ENCODE assay signal across 23 mouse cellular contexts in genomic region chr3:52466984-52467565, GRCm38 (mm10).
A peak's percentile ranks its signal among the peaks of the same experiment; 100 is the strongest.
DNase-seq lines count a peak whose midpoint lies in the region; ATAC-seq and TF ChIP-seq lines count a peak whose summit lies in the region.
"Had no signal": no experiment of that assay in that cellular context is flagged by ENCODE, and none has a peak within 500 bp of the region (broad histone marks: within the 10 kb centered on the region; RNA-seq: fewer than 3 reads in every experiment).

No protein-coding gene starts in this region.

- no peaks in the 10 kb centered on the region for H3K36me3 ChIP-seq in midbrain, embryonic 16.5 days (ENCODE audit: control insufficient read depth, insufficient read depth, low read length)
- H3K36me3 ChIP-seq in midbrain, embryonic 13.5 days, result 0 out of 2 replicates have a peak, but pooled peaks cover 4% of the 10 kb centered on the region
- no peaks in the 10 kb centered on the region for H3K36me3 ChIP-seq in hindbrain, embryonic 14.5 days (replicated peaks; ENCODE audit: control insufficient read depth, insufficient read depth)
- no peaks in the 10 kb centered on the region for H3K36me3 ChIP-seq in midbrain, postnatal 0 days (ENCODE audit: insufficient read depth, low read length)
- H3K36me3 ChIP-seq: embryonic facial prominence, embryonic 13.5 days; heart, embryonic 15.5 days; intestine, embryonic 15.5 days; limb, embryonic 13.5 days; liver, embryonic 12.5 days had no signal

- H3K4me1 ChIP-seq in midbrain, embryonic 16.5 days (ENCODE audit: control insufficient read depth, insufficient read depth, low read length), result no peaks in the 10 kb centered on the region; the same call in 1 of the 2 replicates
- 0 out of 2 replicates have a peak, but pooled peaks cover 7% of the 10 kb centered on the region for H3K4me1 ChIP-seq in midbrain, embryonic 13.5 days (replicated peaks)
- peaks cover 11% of the 10 kb centered on the region; the same call in 1 of the 2 replicates for H3K4me1 ChIP-seq in hindbrain, embryonic 14.5 days (replicated peaks; ENCODE audit: control insufficient read depth, insufficient read depth, low read length)
- 0 out of 2 replicates have a peak, but pooled peaks cover 4% of the 10 kb centered on the region for H3K4me1 ChIP-seq in midbrain, postnatal 0 days (ENCODE audit: insufficient read depth, low read length)
- H3K4me1 ChIP-seq: embryonic facial prominence, embryonic 13.5 days; forebrain, embryonic 13.5 days; heart, embryonic 15.5 days; liver, embryonic 12.5 days had no signal

- ATAC-seq in midbrain, embryonic 16.5 days, result peak; percentile 36; the same call in 1 of the 2 replicates
- ATAC-seq in midbrain, embryonic 13.5 days, result no peak
- ATAC-seq in hindbrain, embryonic 14.5 days (ENCODE audit: low FRiP score), result peak; percentile 55; the same call in 1 of the 2 replicates
- ATAC-seq in midbrain, postnatal 0 days (ENCODE audit: low FRiP score), result no peak
- ATAC-seq: CD4-positive, CD25-positive, alpha-beta regulatory T cell, adult 4 months; forebrain, embryonic 13.5 days; intestine, embryonic 15.5 days; liver, embryonic 12.5 days had no signal

- no peak overlapping the region for H3K4me2 ChIP-seq in midbrain, embryonic 16.5 days (ENCODE audit: low read length)
- no peak overlapping the region for H3K4me2 ChIP-seq in midbrain, embryonic 13.5 days (replicated peaks)
- no peak overlapping the region for H3K4me2 ChIP-seq in hindbrain, embryonic 14.5 days (replicated peaks)
- no peak overlapping the region for H3K4me2 ChIP-seq in midbrain, postnatal 0 days (ENCODE audit: low read depth, low read length, poor library complexity, severe bottlenecking)
- H3K4me2 ChIP-seq: embryonic facial prominence, embryonic 13.5 days; forebrain, embryonic 13.5 days; heart, embryonic 15.5 days; intestine, embryonic 15.5 days; limb, embryonic 13.5 days; liver, embryonic 12.5 days had no signal

- intact Hi-C loops in heart, postnatal 36 days (cut with DNase I), result no loop called here

- H3K9ac ChIP-seq in midbrain, embryonic 16.5 days (ENCODE audit: low read depth, low read length), result no peak overlapping the region
- H3K9ac ChIP-seq in midbrain, embryonic 13.5 days (replicated peaks), result no peak overlapping the region
- H3K9ac ChIP-seq in hindbrain, embryonic 14.5 days, result no peak overlapping the region
- H3K9ac ChIP-seq in midbrain, postnatal 0 days (replicated peaks; ENCODE audit: low read length, poor library complexity, severe bottlenecking), result no peak overlapping the region
- H3K9ac ChIP-seq: embryonic facial prominence, embryonic 13.5 days; forebrain, embryonic 13.5 days; heart, embryonic 15.5 days; intestine, embryonic 15.5 days; limb, embryonic 13.5 days; liver, embryonic 12.5 days had no signal

- H3K4me3 ChIP-seq in midbrain, embryonic 16.5 days (ENCODE audit: low read depth, low read length), result no peak overlapping the region
- no peak overlapping the region for H3K4me3 ChIP-seq in midbrain, embryonic 13.5 days (replicated peaks)
- no peak overlapping the region for H3K4me3 ChIP-seq in hindbrain, embryonic 14.5 days (replicated peaks; ENCODE audit: low read length)
- H3K4me3 ChIP-seq in midbrain, postnatal 0 days (ENCODE audit: low read depth, low read length), result no peak overlapping the region
- H3K4me3 ChIP-seq: embryonic facial prominence, embryonic 13.5 days; erythroblast, embryonic 14.5 days; forebrain, embryonic 13.5 days; gastrocnemius, adult 2 months; heart, embryonic 15.5 days; intestine, embryonic 15.5 days; layer of hippocampus, adult 2 months; limb, embryonic 13.5 days; liver, embryonic 12.5 days had no signal

- no peaks in the 10 kb centered on the region for H3K27me3 ChIP-seq in midbrain, embryonic 16.5 days (ENCODE audit: control insufficient read depth, insufficient read depth, low read depth, low read length)
- H3K27me3 ChIP-seq in midbrain, embryonic 13.5 days, result no peaks in the 10 kb centered on the region
- no peaks in the 10 kb centered on the region for H3K27me3 ChIP-seq in hindbrain, embryonic 14.5 days (ENCODE audit: control insufficient read depth, insufficient read depth, low read length)
- H3K27me3 ChIP-seq in midbrain, postnatal 0 days (ENCODE audit: insufficient read depth, low read length), result no peaks in the 10 kb centered on the region
- H3K27me3 ChIP-seq: embryonic facial prominence, embryonic 13.5 days; forebrain, embryonic 13.5 days; heart, embryonic 15.5 days; intestine, embryonic 15.5 days; limb, embryonic 13.5 days; liver, embryonic 12.5 days had no signal

- DNase-seq in heart, adult 11 months, result peak; percentile 61
- no peak for DNase-seq in heart, postnatal 36 days
- DNase-seq in hindbrain, embryonic 14.5 days (ENCODE audit: low spot score), result peak; percentile 44
- DNase-seq in midbrain, postnatal 0 days (ENCODE audit: low spot score), result peak; percentile 20
- no peak for DNase-seq in urinary bladder, postnatal 14 days (ENCODE audit: low spot score)
- DNase-seq: adrenal gland, postnatal 14 days; gastrocnemius, adult 2 months; heart, postnatal 4 days; kidney, adult 8-10 months; kidney, postnatal 25 days; lung, adult 18-20 months; lung, postnatal 10 days had no signal

- WGBS in midbrain, embryonic 16.5 days, result 61% methylated on average over 11 of the region's 11 CpGs
- 79% methylated on average over 11 of the region's 11 CpGs for WGBS in midbrain, embryonic 13.5 days
- WGBS in hindbrain, embryonic 14.5 days, result 54% methylated on average over 11 of the region's 11 CpGs
- WGBS in midbrain, postnatal 0 days, result 64% methylated on average over 11 of the region's 11 CpGs

- no peak for TF ChIP-seq CTCF in midbrain, postnatal 0 days (IDR thresholded peaks at IDR 0.05)

- peaks cover 6% of the 10 kb centered on the region for H3K9me3 ChIP-seq in midbrain, embryonic 16.5 days (replicated peaks; ENCODE audit: control insufficient read depth, low read length, poor library complexity, severe bottlenecking)
- peaks cover 11% of the 10 kb centered on the region for H3K9me3 ChIP-seq in midbrain, embryonic 13.5 days
- peaks cover 14% of the 10 kb centered on the region for H3K9me3 ChIP-seq in hindbrain, embryonic 14.5 days (ENCODE audit: control insufficient read depth, low read length)
- peaks cover 12% of the 10 kb centered on the region; the same call in 1 of the 2 replicates for H3K9me3 ChIP-seq in midbrain, postnatal 0 days (ENCODE audit: low read length)
- H3K9me3 ChIP-seq: intestine, embryonic 15.5 days had no signal

- H3K27ac ChIP-seq in midbrain, embryonic 16.5 days (ENCODE audit: low read length), result 0 out of 2 replicates have a peak overlapping the region, but pooled peaks have one; percentile 5
- no peak overlapping the region for H3K27ac ChIP-seq in midbrain, embryonic 13.5 days
- H3K27ac ChIP-seq in hindbrain, embryonic 14.5 days, result 0 out of 2 replicates have a peak overlapping the region, but pooled peaks have one; percentile 32
- H3K27ac ChIP-seq in midbrain, postnatal 0 days (ENCODE audit: low read depth, low read length), result no peak overlapping the region
- H3K27ac ChIP-seq: embryonic facial prominence, embryonic 13.5 days; forebrain, embryonic 13.5 days; gastrocnemius, adult 2 months; heart, embryonic 15.5 days; intestine, embryonic 15.5 days; layer of hippocampus, adult 2 months; limb, embryonic 13.5 days; liver, embryonic 12.5 days had no signal

Comparison
In these comparisons a context has a peak if more than half of its experiments do, and no peak if none do; other contexts are left out.
1. DNase-seq: peak in heart, adult 11 months (single experiment), hindbrain, embryonic 14.5 days (single experiment) and midbrain, postnatal 0 days (single experiment); none in heart, postnatal 36 days (0 of 2) and urinary bladder, postnatal 14 days (single experiment).
2. ATAC-seq: peak in midbrain, embryonic 16.5 days (single experiment) and hindbrain, embryonic 14.5 days (single experiment); none in midbrain, embryonic 13.5 days (single experiment) and midbrain, postnatal 0 days (single experiment).
3. H3K27ac ChIP-seq: peak in midbrain, embryonic 16.5 days (single experiment) and hindbrain, embryonic 14.5 days (single experiment); none in midbrain, embryonic 13.5 days (single experiment) and midbrain, postnatal 0 days (single experiment).